Mouse (Mus musculus) testis, adult 2 months (tissue): ENCODE results near the gene Fam162a.

Experiments
- CTCF ChIP-seq: fragments of 200-500 bp; IDR thresholded peaks from 2 replicates; pipeline ENCODE4 v1.5.1; 2012; ENCODE audit warnings: low read depth, mild to moderate bottlenecking, inconsistent platforms, low read length, moderate library complexity; ENCODE audit not compliant: control insufficient read depth, insufficient read depth, insufficient replicate concordance
- POLR2A ChIP-seq: fragments of 200-500 bp; IDR thresholded peaks from 2 replicates; pipeline ENCODE4 v1.6.1; 2012; ENCODE audit warnings: low read depth, mild to moderate bottlenecking, inconsistent platforms, low read length, moderate library complexity; ENCODE audit not compliant: control insufficient read depth

- TF ChIP-seq CTCF (no peak), POLR2A (no peak)
Measured at GRCm38 (mm10) chr16:36043073-36043472, 28.3 kb downstream of the Fam162a start.
